Mouse (Mus musculus): ENCODE measurements around the gene Slfnl1.

Gene Slfnl1

GRCm38 (mm10) chr4:120581711-120582110, 49.7 kb downstream of the Slfnl1 start:
- no peak for DNase-seq (ENCODE audit: low read depth)
